Mouse (Mus musculus) kidney, adult 2 months (tissue): ENCODE data around the gene Sgcg. TPM values are rescaled to one million over a fixed set of nuclear protein-coding genes. Genes with fewer than 3 reads are reported as not detected.

ENCODE experiments used
- DNase-seq: peaks from one replicate; pipeline ENCODE4 v3.0.0; 2021
- H3K27ac ChIP-seq: fragments of 200-500 bp; 2 replicates; pipeline ENCODE4 v1.5.1; 2012; ENCODE audit warnings: low read depth, low read length, control low read depth, inconsistent platforms; ENCODE audit not compliant: insufficient read depth
- H3K27me3 ChIP-seq: fragments of 200-500 bp; replicated peaks from 2 replicates; pipeline ENCODE4 v1.6.1; 2012; ENCODE audit warnings: mild to moderate bottlenecking, moderate library complexity, low read length, inconsistent platforms; ENCODE audit not compliant: control insufficient read depth, insufficient read depth
- H3K36me3 ChIP-seq: fragments of 200-500 bp; 2 replicates; pipeline ENCODE4 v1.6.1; 2012; ENCODE audit warnings: mild to moderate bottlenecking, moderate library complexity, low read length, inconsistent platforms; ENCODE audit not compliant: control insufficient read depth, insufficient read depth
- H3K4me1 ChIP-seq: fragments of 200-500 bp; 2 replicates; pipeline ENCODE4 v1.6.1; 2011; ENCODE audit warnings: low read length; ENCODE audit not compliant: control insufficient read depth, insufficient read depth
- H3K4me3 ChIP-seq: fragments of 200-500 bp; 2 replicates; pipeline ENCODE4 v1.5.1; 2011; ENCODE audit warnings: mild to moderate bottlenecking, low read depth, low read length, control low read depth; ENCODE audit not compliant: insufficient read depth
- CTCF ChIP-seq: fragments of 200-500 bp; conservative IDR thresholded peaks from 2 replicates; pipeline ENCODE4 v1.5.1; 2011; ENCODE audit warnings: low read depth, mild to moderate bottlenecking, control low read depth, low read length, moderate library complexity, mixed read lengths; ENCODE audit not compliant: insufficient read depth, insufficient read length
- POLR2A ChIP-seq: fragments of 200-500 bp; IDR thresholded peaks from one replicate; pipeline ENCODE4 v1.6.1; 2011; ENCODE audit warnings: low read depth, low read length, control low read depth
- WGBS: fragments of 180-500 bp; shearing (Covaris S2); methylation state at CpG from one replicate; pipeline ENCODE4 v1.1.7; 2018; 5-methylcytosine and 5-hydroxymethylcytosine counted together
- polyA plus RNA-seq: library from polyadenylated mRNA; depleted of rRNA; stranded (reverse); fragments of >200 nt; gene quantifications from 2 replicates; pipeline ENCODE4 v1.2.3, GENCODE M21; 2012; rRNA removed

Sgcg gene
- 0.05 and 1.5 TPM in 2 replicates for polyA plus RNA-seq

GRCm38 (mm10) chr14:61258352-61258751 is at the start of gene Sgcg:
TSS of gene Sgcg (minus strand) at chr14:61258490.
- WGBS = 29% methylated on average over 11 of the region's 11 CpGs
- H3K4me1 ChIP-seq = no peaks in the 10 kb centered on the region
- H3K36me3 ChIP-seq = no peaks in the 10 kb centered on the region
- no peak within 1 kb of the TSS for H3K27ac ChIP-seq
- no peak for DNase-seq
- H3K4me3 ChIP-seq = no peak within 1 kb of the TSS
- H3K27me3 ChIP-seq = no peaks in the 10 kb centered on the region
- TF ChIP-seq POLR2A = no peak
- TF ChIP-seq CTCF = no peak

- no peaks in the 10 kb centered on the region for H3K27me3 ChIP-seq
- DNase-seq = no peak
- TF ChIP-seq POLR2A = no peak
- TF ChIP-seq CTCF = no peak
- H3K36me3 ChIP-seq = no peaks in the 10 kb centered on the region
- H3K4me3 ChIP-seq = no peak overlapping the region
- H3K4me1 ChIP-seq = no peaks in the 10 kb centered on the region
- WGBS = 76% methylated on average over 4 of the region's 4 CpGs
- no peak overlapping the region for H3K27ac ChIP-seq
Observed at GRCm38 (mm10) chr14:61303969-61304609, 45.8 kb upstream of the Sgcg start.

GRCm38 (mm10) chr14:61302428-61302827 is 44.1 kb upstream of the Sgcg start:
- Histone ChIP-seq H3K4me1 (no peaks in the 10 kb centered on the region), H3K27ac (no peak overlapping the region), H3K4me3 (no peak overlapping the region), H3K36me3 (no peaks in the 10 kb centered on the region), H3K27me3 (no peaks in the 10 kb centered on the region)
- TF ChIP-seq POLR2A = no peak
- no peak for TF ChIP-seq CTCF
- WGBS = 83% methylated on average over 2 of the region's 2 CpGs
- DNase-seq = no peak

GRCm38 (mm10) chr14:61301323-61301722 is 43.0 kb upstream of the Sgcg start:
- TF ChIP-seq CTCF = no peak
- TF ChIP-seq POLR2A = no peak
- WGBS = 60% methylated on average over 2 of the region's 2 CpGs
- H3K36me3 ChIP-seq = no peaks in the 10 kb centered on the region
- no peak overlapping the region for H3K27ac ChIP-seq
- no peaks in the 10 kb centered on the region for H3K4me1 ChIP-seq
- DNase-seq = no peak
- no peaks in the 10 kb centered on the region for H3K27me3 ChIP-seq
- H3K4me3 ChIP-seq = no peak overlapping the region

GRCm38 (mm10) chr14:61299810-61300209 is 41.5 kb upstream of the Sgcg start:
- Histone ChIP-seq H3K27me3 (no peaks in the 10 kb centered on the region), H3K4me3 (no peak overlapping the region), H3K36me3 (no peaks in the 10 kb centered on the region), H3K27ac (no peak overlapping the region), H3K4me1 (no peaks in the 10 kb centered on the region)
- 91% methylated on average over 6 of the region's 6 CpGs for WGBS
- TF ChIP-seq POLR2A (no peak), CTCF (no peak)
- DNase-seq = no peak

- DNase-seq = peak; percentile 58
Observed at GRCm38 (mm10) chr14:61294738-61295079, 36.4 kb upstream of the Sgcg start.

GRCm38 (mm10) chr14:61293884-61294737 is 35.8 kb upstream of the Sgcg start:
- 56% methylated on average over 16 of the region's 16 CpGs for WGBS
- DNase-seq = peak; percentile 60
- TF ChIP-seq CTCF (peak; percentile 57), POLR2A (no peak)
- H3K4me1 ChIP-seq = no peaks in the 10 kb centered on the region
- no peaks in the 10 kb centered on the region for H3K27me3 ChIP-seq
- H3K36me3 ChIP-seq = no peaks in the 10 kb centered on the region
- H3K27ac ChIP-seq = no peak overlapping the region
- no peak overlapping the region for H3K4me3 ChIP-seq

More at GRCm38 (mm10) chr14:61294738-61295079, 36.4 kb upstream of the Sgcg start:
- no peak overlapping the region for H3K4me3 ChIP-seq
- WGBS = 20% methylated on average over 6 of the region's 6 CpGs
- H3K36me3 ChIP-seq = no peaks in the 10 kb centered on the region
- H3K27ac ChIP-seq = no peak overlapping the region
- H3K27me3 ChIP-seq = no peaks in the 10 kb centered on the region
- no peaks in the 10 kb centered on the region for H3K4me1 ChIP-seq
- TF ChIP-seq CTCF (peak; percentile 67), POLR2A (no peak)
